Mouse (Mus musculus) erythroblast, embryonic 14.5 days (primary cell): Measurements from ENCODE around the gene Hs3st6.

Experiments used
- GATA1 ChIP-seq: IDR thresholded peaks from 2 replicates; pipeline ENCODE4 v1.6.1; 2012; ENCODE audit warnings: low read length, inconsistent platforms, mixed read lengths
- TAL1 ChIP-seq: IDR thresholded peaks from 3 replicates; pipeline ENCODE4 v1.6.1; 2012; ENCODE audit warnings: low read length, inconsistent platforms, mixed read lengths

GRCm38 (mm10) chr17:24733434-24734050 lies 19.2 kb upstream of the Hs3st6 start:
- TF ChIP-seq TAL1, result no peak
- no peak for TF ChIP-seq GATA1
